Mouse (Mus musculus) liver, embryonic 12.5 days (tissue): ENCODE data around the gene Cadm1. TPM values are rescaled to one million over a fixed set of nuclear protein-coding genes. Genes with fewer than 3 reads are reported as not detected.

Experiments
- ATAC-seq: fragments of 200-750 bp; cut with Nextera tagmentation; 2 replicates; pipeline ENCODE4 v1.8.0; 2017; ENCODE audit warnings: moderate number of reproducible peaks, mild to moderate bottlenecking, moderate library complexity
- H3K27ac ChIP-seq: fragments of 300-500 bp; sonication (generic); 2 replicates; pipeline ENCODE4 v1.5.1; 2016; ENCODE audit warnings: mild to moderate bottlenecking
- H3K27me3 ChIP-seq: fragments of 300-500 bp; sonication (generic); replicated peaks from 2 replicates; pipeline ENCODE4 v1.6.1; 2016; ENCODE audit warnings: mild to moderate bottlenecking, moderate library complexity
- H3K36me3 ChIP-seq: fragments of 300-500 bp; sonication (generic); 2 replicates; pipeline ENCODE4 v1.6.1; 2016; ENCODE audit warnings: mild to moderate bottlenecking, moderate library complexity
- H3K4me1 ChIP-seq: fragments of 300-500 bp; sonication (generic); 2 replicates; pipeline ENCODE4 v1.6.1; 2016
- H3K4me2 ChIP-seq: fragments of 300-500 bp; sonication (generic); 2 replicates; pipeline ENCODE4 v1.6.1; 2016; ENCODE audit warnings: mild to moderate bottlenecking, moderate library complexity
- H3K4me3 ChIP-seq: fragments of 300-500 bp; sonication (generic); 2 replicates; pipeline ENCODE4 v1.5.1; 2016; ENCODE audit warnings: mild to moderate bottlenecking, moderate library complexity
- H3K9ac ChIP-seq: fragments of 300-500 bp; sonication (generic); 2 replicates; pipeline ENCODE4 v1.6.1; 2016; ENCODE audit warnings: mild to moderate bottlenecking, moderate library complexity
- H3K9me3 ChIP-seq: fragments of 300-500 bp; sonication (generic); replicated peaks from 2 replicates; pipeline ENCODE4 v1.6.1; 2016; ENCODE audit warnings: mild to moderate bottlenecking, moderate library complexity
- WGBS: fragments of 180-500 bp; shearing (Covaris S2); methylation state at CpG from one replicate; pipeline ENCODE4 v1.1.7; 2016; ENCODE audit not compliant: insufficient replicate concordance; 5-methylcytosine and 5-hydroxymethylcytosine counted together
- polyA plus RNA-seq: library from polyadenylated mRNA; unstranded; fragments of >200 nt; fragmentation: Nextera tagmentation; extraction: Ambion mirVana; gene quantifications from 2 replicates; pipeline ENCODE4 v1.2.1, GENCODE M21; 2016

The Cadm1 gene
- polyA plus RNA-seq, 1 experiment from 2014 or later = 10.4 TPM

DNA sequence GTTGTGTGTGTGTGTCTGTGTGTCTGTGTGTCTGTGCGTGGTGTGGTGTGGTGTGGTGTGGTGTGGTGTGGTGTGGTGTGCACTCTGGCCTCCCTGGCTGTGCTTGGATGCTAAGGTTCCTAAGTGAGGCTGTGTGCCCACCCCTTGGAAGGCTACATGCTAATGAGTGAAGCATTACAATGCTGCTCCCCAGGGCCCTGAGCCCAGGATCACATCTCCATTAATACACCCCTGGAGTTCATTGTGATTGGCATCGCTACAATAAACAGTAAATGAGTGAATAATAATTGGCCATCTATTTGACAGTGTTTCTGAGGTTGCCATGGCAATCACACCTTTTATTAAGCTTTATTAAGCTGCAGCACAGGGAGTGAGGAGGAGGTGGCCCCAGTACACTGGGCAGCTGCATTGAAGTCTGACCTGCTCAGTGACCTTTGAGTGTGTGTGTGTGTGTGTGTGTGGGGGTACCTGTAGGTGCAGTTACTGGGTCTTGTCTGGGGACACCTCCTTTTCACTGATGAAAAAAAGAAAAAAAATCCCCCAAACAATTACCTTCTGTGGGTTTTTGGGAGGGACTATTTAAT is 374.5 kb downstream of the Cadm1 start:
- Histone ChIP-seq H3K4me3 (no peak overlapping the region), H3K36me3 (no peaks in the 10 kb centered on the region), H3K27me3 (no peaks in the 10 kb centered on the region), H3K27ac (no peak overlapping the region), H3K4me1 (no peaks in the 10 kb centered on the region), H3K9ac (no peak overlapping the region), H3K9me3 (no peaks in the 10 kb centered on the region), H3K4me2 (no peak overlapping the region)
- no peak for ATAC-seq
- WGBS = 62% methylated on average over 2 of the region's 2 CpGs

DNA sequence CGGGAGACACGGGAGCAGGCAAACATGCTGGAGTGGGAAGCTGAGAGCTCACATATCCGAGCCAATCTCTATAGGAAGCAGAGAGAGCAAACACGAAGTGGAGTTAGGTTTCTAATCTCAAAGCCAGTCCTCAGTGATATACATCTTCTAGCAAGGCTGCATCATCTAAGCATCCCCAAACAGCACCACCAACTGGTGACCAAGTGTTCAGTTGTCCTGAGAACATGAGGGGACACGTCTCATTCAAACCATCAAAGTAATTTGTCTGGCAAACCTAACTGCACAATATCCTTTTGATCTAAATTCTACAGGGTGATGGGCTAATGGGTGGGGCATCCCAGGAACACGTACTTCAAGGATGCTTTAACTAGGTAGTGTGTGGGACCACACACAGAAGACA is 376.5 kb downstream of the Cadm1 start:
- no peaks in the 10 kb centered on the region for H3K27me3 ChIP-seq
- no peaks in the 10 kb centered on the region for H3K4me1 ChIP-seq
- H3K4me3 ChIP-seq = no peak overlapping the region
- no peaks in the 10 kb centered on the region for H3K36me3 ChIP-seq
- no peak overlapping the region for H3K9ac ChIP-seq
- 43% methylated on average over 6 of the region's 6 CpGs for WGBS
- no peak overlapping the region for H3K27ac ChIP-seq
- ATAC-seq = no peak
- H3K4me2 ChIP-seq = no peak overlapping the region
- H3K9me3 ChIP-seq = no peaks in the 10 kb centered on the region
